In the genomic region with DNA sequence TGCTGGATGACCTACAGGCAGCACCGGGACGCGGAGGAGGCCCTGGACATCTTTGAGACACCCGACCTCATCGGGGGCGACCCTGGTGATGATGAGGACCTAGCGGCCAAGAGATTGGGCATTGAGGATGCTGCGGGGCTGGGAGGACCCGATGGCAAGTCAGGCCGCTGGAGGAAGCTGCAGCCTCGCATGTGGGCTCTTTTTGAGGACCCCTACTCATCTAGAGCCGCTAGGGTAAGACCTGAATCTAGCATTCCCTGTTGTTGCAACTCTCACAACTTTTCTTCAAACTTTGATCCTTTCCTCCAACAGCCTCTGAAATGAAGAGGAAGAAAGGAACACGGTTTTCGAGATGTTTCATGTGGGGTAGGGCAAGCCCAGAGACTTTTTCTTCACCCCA, we compare ENCODE assay signal across 10 mouse cellular contexts. TPM values are rescaled to one million over a fixed set of nuclear protein-coding genes. Genes with fewer than 3 reads are reported as not detected.
A peak's percentile ranks its signal among the peaks of the same experiment; 100 is the strongest.
DNase-seq lines count a peak whose midpoint lies in the region; ATAC-seq and TF ChIP-seq lines count a peak whose summit lies in the region.
"Had no signal": no experiment of that assay in that cellular context is flagged by ENCODE, and none has a peak within 500 bp of the region (broad histone marks: within the 10 kb centered on the region; RNA-seq: fewer than 3 reads in every experiment).

No protein-coding gene starts in this region.

- no peak for TF ChIP-seq CTCF in lung, embryonic 14.5 days (IDR thresholded peaks at IDR 0.05; ENCODE audit: low read depth)

- peak overlapping the region; percentile 47 for H3K4me3 ChIP-seq in lung, embryonic 14.5 days (ENCODE audit: low read depth, low read length)
- peak overlapping the region; percentile 51 for H3K4me3 ChIP-seq in forebrain, embryonic 12.5 days (replicated peaks)
- H3K4me3 ChIP-seq in intestine, embryonic 16.5 days (ENCODE audit: low read length), result peak overlapping the region; percentile 41
- H3K4me3 ChIP-seq in neural tube, embryonic 13.5 days, result peak overlapping the region; percentile 62

- 11% methylated on average over 14 of the region's 14 CpGs for WGBS in lung, embryonic 14.5 days
- 14% methylated on average over 14 of the region's 14 CpGs for WGBS in forebrain, embryonic 12.5 days
- whole genome bisulfite sequencing in intestine, embryonic 16.5 days, result 11% methylated on average over 14 of the region's 14 CpGs
- WGBS in neural tube, embryonic 13.5 days, result 11% methylated on average over 14 of the region's 14 CpGs

- no peak for DNase-seq in lung, embryonic 14.5 days
- DNase-seq in lung, postnatal 25 days (ENCODE audit: low spot score), result no peak
- DNase-seq in thymus, postnatal 0 days (ENCODE audit: low spot score), result no peak
- DNase-seq in cerebellum, postnatal 10 days, result no peak
- DNase-seq in frontal cortex, postnatal 10 days (ENCODE audit: low spot score in 2 of 2), result no peak
- DNase-seq: thymus, postnatal 14 days had no signal

- no peaks in the 10 kb centered on the region for H3K9me3 ChIP-seq in lung, embryonic 14.5 days (ENCODE audit: low read depth, low read length)
- H3K9me3 ChIP-seq in forebrain, embryonic 12.5 days, result no peaks in the 10 kb centered on the region
- no peaks in the 10 kb centered on the region for H3K9me3 ChIP-seq in intestine, embryonic 16.5 days (ENCODE audit: control insufficient read depth, low read length)
- H3K9me3 ChIP-seq in neural tube, embryonic 13.5 days, result no peaks in the 10 kb centered on the region

- H3K9ac ChIP-seq in lung, embryonic 14.5 days, result no peak overlapping the region
- peak overlapping the region; percentile 49; the same call in 1 of the 2 replicates for H3K9ac ChIP-seq in forebrain, embryonic 12.5 days
- H3K9ac ChIP-seq in intestine, embryonic 16.5 days (ENCODE audit: low read depth, low read length), result peak overlapping the region; percentile 29; the same call in 1 of the 2 replicates
- peak overlapping the region; percentile 77 for H3K9ac ChIP-seq in neural tube, embryonic 13.5 days

- no peak for ATAC-seq in lung, embryonic 14.5 days (ENCODE audit: insufficient read depth)
- ATAC-seq in forebrain, embryonic 12.5 days (ENCODE audit: low FRiP score), result no peak
- ATAC-seq in intestine, embryonic 16.5 days, result no peak
- no peak for ATAC-seq in neural tube, embryonic 13.5 days (ENCODE audit: low read depth)

- peaks cover 40% of the 10 kb centered on the region for H3K27me3 ChIP-seq in lung, embryonic 14.5 days (ENCODE audit: insufficient read depth, low read length)
- peaks cover 53% of the 10 kb centered on the region for H3K27me3 ChIP-seq in forebrain, embryonic 12.5 days
- peaks cover 30% of the 10 kb centered on the region for H3K27me3 ChIP-seq in intestine, embryonic 16.5 days (replicated peaks; ENCODE audit: control insufficient read depth, insufficient read depth, low read length)
- H3K27me3 ChIP-seq in neural tube, embryonic 13.5 days, result peaks cover 39% of the 10 kb centered on the region

- no peaks in the 10 kb centered on the region for H3K36me3 ChIP-seq in lung, embryonic 14.5 days (ENCODE audit: insufficient read depth)
- no peaks in the 10 kb centered on the region for H3K36me3 ChIP-seq in forebrain, embryonic 12.5 days (replicated peaks)
- no peaks in the 10 kb centered on the region for H3K36me3 ChIP-seq in intestine, embryonic 16.5 days (ENCODE audit: control insufficient read depth, insufficient read depth, low read length)
- no peaks in the 10 kb centered on the region for H3K36me3 ChIP-seq in neural tube, embryonic 13.5 days

- no peak overlapping the region for H3K27ac ChIP-seq in lung, embryonic 14.5 days (ENCODE audit: low read depth)
- no peak overlapping the region for H3K27ac ChIP-seq in forebrain, embryonic 12.5 days
- no peak overlapping the region for H3K27ac ChIP-seq in intestine, embryonic 16.5 days (ENCODE audit: low read length)
- no peak overlapping the region for H3K27ac ChIP-seq in neural tube, embryonic 13.5 days (replicated peaks)
- H3K27ac ChIP-seq: macrophage had no signal

- H3K4me2 ChIP-seq in lung, embryonic 14.5 days, result peak overlapping the region; percentile 93
- peak overlapping the region; percentile 95 for H3K4me2 ChIP-seq in forebrain, embryonic 12.5 days
- H3K4me2 ChIP-seq in intestine, embryonic 16.5 days (ENCODE audit: low read depth, low read length), result peak overlapping the region; percentile 88
- peak overlapping the region; percentile 93 for H3K4me2 ChIP-seq in neural tube, embryonic 13.5 days

- no peaks in the 10 kb centered on the region; the same call in 1 of the 2 replicates for H3K4me1 ChIP-seq in lung, embryonic 14.5 days (ENCODE audit: insufficient read depth)
- peaks cover 18% of the 10 kb centered on the region for H3K4me1 ChIP-seq in forebrain, embryonic 12.5 days
- peaks cover 18% of the 10 kb centered on the region for H3K4me1 ChIP-seq in intestine, embryonic 16.5 days (ENCODE audit: control insufficient read depth, insufficient read depth, low read length)
- H3K4me1 ChIP-seq in neural tube, embryonic 13.5 days (replicated peaks), result peaks cover 19% of the 10 kb centered on the region

RNA-seq across cellular contexts. Expression of gene Kcnc2, which starts 1.2 kb away (rescaled TPM):
- polyA plus RNA-seq in lung, embryonic 14.5 days (2014; fragmentation: Nextera tagmentation; extraction: Ambion mirVana), result 0.13 and 0.18 TPM in 2 replicates
- 1.6 and 1.8 TPM in 2 replicates for polyA plus RNA-seq in forebrain, embryonic 12.5 days (2016; fragmentation: Nextera tagmentation; extraction: Ambion mirVana)
- 0.28 and 0.80 TPM in 2 replicates for polyA plus RNA-seq in intestine, embryonic 16.5 days (2015; fragmentation: Nextera tagmentation; extraction: Ambion mirVana)
- polyA plus RNA-seq in neural tube, embryonic 13.5 days (2015; fragmentation: Nextera tagmentation; extraction: Ambion mirVana), result 6.4 and 8.2 TPM in 2 replicates
- 0.08 TPM in 2 replicates for polyA plus RNA-seq in thymus, postnatal 0 days (2015; fragmentation: Nextera tagmentation; extraction: Ambion mirVana)
- polyA plus RNA-seq: macrophage had no signal
